Mouse (Mus musculus) testis, adult 2 months (tissue): ENCODE data around the gene Gm17581.

Experiments
- CTCF ChIP-seq: fragments of 200-500 bp; IDR thresholded peaks from 2 replicates; pipeline ENCODE4 v1.5.1; 2012; ENCODE audit warnings: low read depth, mild to moderate bottlenecking, inconsistent platforms, low read length, moderate library complexity; ENCODE audit not compliant: control insufficient read depth, insufficient read depth, insufficient replicate concordance
- POLR2A ChIP-seq: fragments of 200-500 bp; IDR thresholded peaks from 2 replicates; pipeline ENCODE4 v1.6.1; 2012; ENCODE audit warnings: low read depth, mild to moderate bottlenecking, inconsistent platforms, low read length, moderate library complexity; ENCODE audit not compliant: control insufficient read depth

DNA sequence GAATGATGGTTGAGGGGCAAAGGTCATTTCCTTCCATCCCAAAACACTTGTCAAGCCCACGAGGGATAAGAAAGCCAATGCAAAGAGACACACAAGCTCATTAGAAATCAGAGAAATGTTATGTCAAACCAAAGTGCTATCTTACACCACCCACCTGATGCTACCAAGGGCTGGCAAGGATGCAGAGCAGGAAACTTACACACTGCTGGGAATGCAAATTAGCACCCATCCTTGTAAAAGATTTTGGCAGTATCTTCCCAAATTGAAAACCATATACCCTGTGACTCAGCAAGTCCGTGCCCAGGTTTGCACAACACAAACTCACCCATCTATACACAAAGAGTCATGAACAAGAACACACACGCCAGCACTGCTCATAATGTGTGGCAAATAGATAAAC is 9.8 kb upstream of the Gm17581 start:
- no peak for TF ChIP-seq CTCF
- no peak for TF ChIP-seq POLR2A
